Comparison of ENCODE assay signal across 10 mouse cellular contexts in genomic region chr6:52795029-52795841, GRCm38 (mm10).
DNase-seq lines count a peak whose midpoint lies in the region; ATAC-seq lines count a peak whose summit lies in the region.
"Had no signal": no experiment of that assay in that cellular context is flagged by ENCODE, and none has a peak within 500 bp of the region (broad histone marks: within the 10 kb centered on the region; RNA-seq: fewer than 3 reads in every experiment).

No protein-coding gene starts in this region.

- H3K4me1 ChIP-seq in hindbrain, embryonic 14.5 days (replicated peaks; ENCODE audit: control insufficient read depth, insufficient read depth, low read length) = peaks cover 20% of the 10 kb centered on the region
- peaks cover 15% of the 10 kb centered on the region for H3K4me1 ChIP-seq in hindbrain, embryonic 12.5 days
- peaks cover 15% of the 10 kb centered on the region for H3K4me1 ChIP-seq in midbrain, embryonic 13.5 days (replicated peaks)
- H3K4me1 ChIP-seq in midbrain, embryonic 15.5 days = peaks cover 14% of the 10 kb centered on the region
- H3K4me1 ChIP-seq in stomach, embryonic 16.5 days (ENCODE audit: control insufficient read depth, insufficient read depth, low read length) = peaks cover 24% of the 10 kb centered on the region

- no peaks in the 10 kb centered on the region for H3K36me3 ChIP-seq in hindbrain, embryonic 14.5 days (replicated peaks; ENCODE audit: control insufficient read depth, insufficient read depth)
- no peaks in the 10 kb centered on the region for H3K36me3 ChIP-seq in hindbrain, embryonic 12.5 days
- no peaks in the 10 kb centered on the region for H3K36me3 ChIP-seq in midbrain, embryonic 13.5 days
- H3K36me3 ChIP-seq in midbrain, embryonic 15.5 days (replicated peaks) = no peaks in the 10 kb centered on the region
- no peaks in the 10 kb centered on the region for H3K36me3 ChIP-seq in stomach, embryonic 16.5 days (ENCODE audit: control insufficient read depth, insufficient read depth, low read length)
- H3K36me3 ChIP-seq: G1E; midbrain, embryonic 10.5 days had no signal

- no peak overlapping the region for H3K4me2 ChIP-seq in hindbrain, embryonic 14.5 days (replicated peaks)
- no peak overlapping the region for H3K4me2 ChIP-seq in hindbrain, embryonic 12.5 days (replicated peaks)
- H3K4me2 ChIP-seq in midbrain, embryonic 13.5 days (replicated peaks) = no peak overlapping the region
- no peak overlapping the region for H3K4me2 ChIP-seq in midbrain, embryonic 15.5 days
- H3K4me2 ChIP-seq in stomach, embryonic 16.5 days (ENCODE audit: low read depth, low read length) = peak overlapping the region; percentile 26

- peak overlapping the region; percentile 38; the same call in 1 of the 2 replicates for H3K27ac ChIP-seq in hindbrain, embryonic 14.5 days
- H3K27ac ChIP-seq in hindbrain, embryonic 12.5 days = no peak overlapping the region
- H3K27ac ChIP-seq in midbrain, embryonic 13.5 days = 0 out of 2 replicates have a peak overlapping the region, but pooled peaks have one; percentile 0
- H3K27ac ChIP-seq in midbrain, embryonic 15.5 days = no peak overlapping the region
- H3K27ac ChIP-seq in stomach, embryonic 16.5 days (ENCODE audit: low read length) = peak overlapping the region; percentile 87

- no peak for ATAC-seq in hindbrain, embryonic 14.5 days (ENCODE audit: low FRiP score)
- ATAC-seq in hindbrain, embryonic 12.5 days (ENCODE audit: low FRiP score) = no peak
- no peak for ATAC-seq in midbrain, embryonic 13.5 days
- no peak for ATAC-seq in midbrain, embryonic 15.5 days (replicated peaks)
- ATAC-seq in stomach, embryonic 16.5 days (ENCODE audit: insufficient read depth, low FRiP score) = no peak

- H3K9ac ChIP-seq in hindbrain, embryonic 14.5 days = no peak overlapping the region
- H3K9ac ChIP-seq in hindbrain, embryonic 12.5 days = no peak overlapping the region
- H3K9ac ChIP-seq in midbrain, embryonic 13.5 days (replicated peaks) = no peak overlapping the region
- no peak overlapping the region for H3K9ac ChIP-seq in midbrain, embryonic 15.5 days
- H3K9ac ChIP-seq in stomach, embryonic 16.5 days (ENCODE audit: low read length) = peak overlapping the region; percentile 34; the same call in 1 of the 2 replicates

- no peaks in the 10 kb centered on the region for H3K9me3 ChIP-seq in hindbrain, embryonic 14.5 days (ENCODE audit: control insufficient read depth, low read length)
- no peaks in the 10 kb centered on the region for H3K9me3 ChIP-seq in hindbrain, embryonic 12.5 days (replicated peaks)
- no peaks in the 10 kb centered on the region for H3K9me3 ChIP-seq in midbrain, embryonic 13.5 days
- no peaks in the 10 kb centered on the region for H3K9me3 ChIP-seq in midbrain, embryonic 15.5 days
- H3K9me3 ChIP-seq in stomach, embryonic 16.5 days (replicated peaks; ENCODE audit: control insufficient read depth, low read length) = no peaks in the 10 kb centered on the region
- H3K9me3 ChIP-seq: midbrain, embryonic 10.5 days had no signal

- H3K27me3 ChIP-seq in hindbrain, embryonic 14.5 days (ENCODE audit: control insufficient read depth, insufficient read depth, low read length) = no peaks in the 10 kb centered on the region
- H3K27me3 ChIP-seq in hindbrain, embryonic 12.5 days = no peaks in the 10 kb centered on the region
- no peaks in the 10 kb centered on the region for H3K27me3 ChIP-seq in midbrain, embryonic 13.5 days
- H3K27me3 ChIP-seq in midbrain, embryonic 15.5 days (replicated peaks) = no peaks in the 10 kb centered on the region
- H3K27me3 ChIP-seq in stomach, embryonic 16.5 days (ENCODE audit: control insufficient read depth, insufficient read depth, low read length) = no peaks in the 10 kb centered on the region

- 72% methylated on average over 16 of the region's 16 CpGs for WGBS in hindbrain, embryonic 14.5 days
- WGBS in hindbrain, embryonic 12.5 days = 72% methylated on average over 16 of the region's 16 CpGs
- WGBS in midbrain, embryonic 13.5 days = 75% methylated on average over 16 of the region's 16 CpGs
- 68% methylated on average over 16 of the region's 16 CpGs for WGBS in midbrain, embryonic 15.5 days
- 37% methylated on average over 16 of the region's 16 CpGs for WGBS in stomach, embryonic 16.5 days

- no peak overlapping the region for H3K4me3 ChIP-seq in hindbrain, embryonic 14.5 days (replicated peaks; ENCODE audit: low read length)
- no peak overlapping the region for H3K4me3 ChIP-seq in hindbrain, embryonic 12.5 days
- no peak overlapping the region for H3K4me3 ChIP-seq in midbrain, embryonic 13.5 days (replicated peaks)
- H3K4me3 ChIP-seq in midbrain, embryonic 15.5 days = no peak overlapping the region
- no peak overlapping the region for H3K4me3 ChIP-seq in stomach, embryonic 16.5 days (replicated peaks; ENCODE audit: low read length)
- H3K4me3 ChIP-seq: midbrain, embryonic 10.5 days had no signal

- DNase-seq in hindbrain, embryonic 14.5 days (ENCODE audit: low spot score) = no peak
- peak; percentile 43 for DNase-seq in forelimb bud, embryonic 11.5 days (ENCODE audit: low read depth, low spot score)
- DNase-seq in spleen, adult 18-20 months = no peak
- DNase-seq in testis, postnatal 14 days (ENCODE audit: low spot score) = no peak

Comparison
In these comparisons a context has a peak if more than half of its experiments do, and no peak if none do; other contexts are left out.
1. H3K27ac ChIP-seq: peak in hindbrain, embryonic 14.5 days (single experiment), midbrain, embryonic 13.5 days (single experiment) and stomach, embryonic 16.5 days (single experiment); none in hindbrain, embryonic 12.5 days (single experiment) and midbrain, embryonic 15.5 days (single experiment).